Mouse (Mus musculus) c-Kit-negative CD71-positive TER-119-positive erythroid progenitor cells, embryonic 14.5 days (primary cell): ENCODE data around the gene Olig1.
A peak's percentile ranks its signal among the peaks of the same experiment; 100 is the strongest.

Source experiments
- DNase-seq: peaks from one replicate; pipeline ENCODE4 v3.0.0-alpha.2; 2013; ENCODE audit warnings: low read depth, low spot score

The Olig1 gene

GRCm38 (mm10) chr16:91309872-91310271 is 40.3 kb downstream of the Olig1 start:
- DNase-seq = no peak

GRCm38 (mm10) chr16:91312921-91313320 is 43.3 kb downstream of the Olig1 start:
- no peak for DNase-seq

- DNase-seq = peak; percentile 26
Observed at GRCm38 (mm10) chr16:91314114-91314775, 44.7 kb downstream of the Olig1 start.

GRCm38 (mm10) chr16:91320191-91320590 is 50.6 kb downstream of the Olig1 start:
- no peak for DNase-seq

- DNase-seq = no peak
Observed at GRCm38 (mm10) chr16:91320608-91321007, 51.0 kb downstream of the Olig1 start.
